Mouse (Mus musculus) embryo, embryonic 9.5 days (tissue): ENCODE results near the gene Cyp2ab1.

Experiments used
- DNase-seq: peaks from one replicate; pipeline ENCODE4 v3.0.0-alpha.2; 2017; ENCODE audit errors: extremely low spot score

Gene Cyp2ab1

GRCm38 (mm10) chr16:20271339-20271738 lies 53.9 kb downstream of the Cyp2ab1 start:
- DNase-seq: no peak

- DNase-seq: no peak
Measured at GRCm38 (mm10) chr16:20265089-20265488, 60.1 kb downstream of the Cyp2ab1 start.
